Mouse (Mus musculus) layer of hippocampus, postnatal 14 days (tissue): ENCODE results near the gene Lrrc75a. TPM values are rescaled to one million over a fixed set of nuclear protein-coding genes. Genes with fewer than 3 reads are reported as not detected.

Source experiments
- DNase-seq, 2 experiments: peaks; one replicate each; pipeline ENCODE4 v3.0.0; 2021 to 2022; ENCODE audit warnings: low spot score in 2 of 2, mixed read lengths in 1 of 2
- total RNA-seq, 2 experiments: library from RNA; stranded (reverse); gene quantifications; 2 replicates each; pipeline ENCODE4 v1.2.3; 2021

Gene Lrrc75a
- total RNA-seq, 2 experiments from 2014 or later, result 9.5 to 11.3 TPM

DNA sequence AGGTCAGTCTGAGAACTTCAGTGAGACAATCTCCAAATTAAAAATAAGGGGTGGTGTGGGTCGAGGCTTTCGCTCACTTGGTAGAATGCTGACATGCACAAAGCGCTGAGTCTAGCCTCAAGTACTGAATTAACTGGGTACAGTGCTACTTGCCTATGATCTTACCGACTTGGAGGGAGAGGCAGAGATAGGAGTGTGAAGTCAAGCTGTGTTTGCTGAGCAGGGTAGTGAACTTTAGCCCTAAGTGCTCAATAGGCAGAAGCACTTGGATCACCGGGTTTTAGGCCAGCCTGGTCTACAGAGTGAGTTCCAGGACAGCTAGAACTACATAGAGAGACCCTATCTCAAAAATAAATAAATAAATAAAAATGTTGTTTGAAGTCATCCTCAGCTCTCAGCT, 91.1 kb downstream of the Lrrc75a start:
- no peak for DNase-seq

DNA sequence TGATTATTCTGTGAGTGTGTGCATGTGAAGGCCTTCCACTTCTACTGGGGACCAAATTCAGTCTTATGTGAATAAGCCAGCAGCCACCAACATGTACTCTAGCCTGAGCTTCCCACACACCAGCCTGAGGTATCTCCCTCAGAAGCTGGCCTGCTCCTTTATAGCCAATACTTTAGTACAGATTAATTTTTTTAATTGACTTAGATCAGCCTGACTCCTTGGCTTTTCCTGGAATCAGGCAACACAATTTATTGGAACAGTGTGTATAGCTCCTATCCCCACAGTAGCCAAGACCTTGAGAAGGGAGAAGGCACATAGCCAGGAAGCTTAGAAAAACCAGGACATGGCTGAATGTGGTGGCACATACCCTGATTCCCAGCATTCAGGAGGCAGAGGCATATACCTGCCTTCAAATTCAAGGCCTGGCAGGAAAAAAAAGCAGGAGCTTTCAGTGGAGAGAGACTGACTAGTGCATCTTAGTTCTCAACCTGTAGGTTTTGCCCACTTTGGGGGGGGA, 92.4 kb downstream of the Lrrc75a start:
- no peak for DNase-seq

DNA sequence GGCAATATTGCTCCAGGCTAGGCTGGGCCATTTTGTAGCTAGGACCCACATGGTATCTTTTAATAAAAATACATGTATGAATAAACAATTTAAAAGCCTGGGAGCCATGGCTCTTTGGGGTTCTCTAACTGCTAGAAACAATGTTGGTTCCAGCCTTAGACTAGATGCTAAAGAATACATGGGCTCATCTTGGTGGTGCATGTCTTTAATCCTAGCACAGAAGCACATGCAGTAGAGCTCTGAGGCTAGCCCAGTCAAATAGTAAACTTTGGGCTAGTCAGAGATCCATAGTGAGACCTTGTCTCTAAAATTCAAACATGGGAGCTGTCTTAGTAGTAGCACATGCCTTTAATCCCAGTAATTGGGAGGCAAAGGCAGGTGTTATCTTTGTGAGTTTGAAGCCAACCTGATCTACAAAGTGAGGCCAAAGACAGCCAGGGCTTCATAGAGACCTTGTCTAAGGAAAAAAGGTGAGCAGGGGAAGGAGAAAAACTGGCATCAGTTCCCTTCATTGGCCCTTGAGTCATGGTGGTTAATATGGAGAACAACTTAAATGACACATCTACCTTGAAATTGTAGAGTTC, 93.3 kb downstream of the Lrrc75a start:
- no peak for DNase-seq

Other genes with a start within 250 kb of the Lrrc75a start
- 1 to 10 TPM; 6.6 to 7.1 TPM for gene Pigl, start 190.1 kb downstream of the Lrrc75a start, total RNA-seq
- gene Ncor1, start 190.0 kb downstream of the Lrrc75a start, total RNA-seq, result 100 to 1,000 TPM; 267 to 274 TPM
- gene Cenpv, start 109.3 kb downstream of the Lrrc75a start, total RNA-seq, result 10 to 100 TPM; 37.4 to 38.5 TPM
- 1,000 to 10,000 TPM; 1,675 to 1,723 TPM for gene Ubb, start 97.4 kb downstream of the Lrrc75a start, total RNA-seq
- 10 to 100 TPM; 18.4 to 21.5 TPM for gene Trpv2, start 74.0 kb downstream of the Lrrc75a start, total RNA-seq
- gene Mmgt2, start 141 bp upstream of the Lrrc75a start, total RNA-seq, result 10 to 100 TPM; 14.8 to 17.2 TPM
- 10 to 100 TPM; 15.2 to 16.7 TPM for gene Zfp287, start 83.4 kb upstream of the Lrrc75a start, total RNA-seq
- gene Gm10428, start 104.6 kb upstream of the Lrrc75a start, total RNA-seq, result not detected
- 10 to 100 TPM; 21.3 to 21.5 TPM for gene Zfp286, start 140.9 kb upstream of the Lrrc75a start, total RNA-seq
- 1 to 10 TPM; 3.9 to 4.0 TPM for gene Trim16, start 171.7 kb upstream of the Lrrc75a start, total RNA-seq
- gene Fbxw10, start 198.5 kb upstream of the Lrrc75a start, total RNA-seq, result 1 to 10 TPM in 1 of 2 experiments, under 1 TPM in 1; 0.62 to 1.5 TPM
- 10 to 100 TPM; 24.8 to 26.2 TPM for gene Tvp23b, start 230.9 kb upstream of the Lrrc75a start, total RNA-seq